9 mouse cellular contexts compared by ENCODE assay signal in the genomic region with DNA sequence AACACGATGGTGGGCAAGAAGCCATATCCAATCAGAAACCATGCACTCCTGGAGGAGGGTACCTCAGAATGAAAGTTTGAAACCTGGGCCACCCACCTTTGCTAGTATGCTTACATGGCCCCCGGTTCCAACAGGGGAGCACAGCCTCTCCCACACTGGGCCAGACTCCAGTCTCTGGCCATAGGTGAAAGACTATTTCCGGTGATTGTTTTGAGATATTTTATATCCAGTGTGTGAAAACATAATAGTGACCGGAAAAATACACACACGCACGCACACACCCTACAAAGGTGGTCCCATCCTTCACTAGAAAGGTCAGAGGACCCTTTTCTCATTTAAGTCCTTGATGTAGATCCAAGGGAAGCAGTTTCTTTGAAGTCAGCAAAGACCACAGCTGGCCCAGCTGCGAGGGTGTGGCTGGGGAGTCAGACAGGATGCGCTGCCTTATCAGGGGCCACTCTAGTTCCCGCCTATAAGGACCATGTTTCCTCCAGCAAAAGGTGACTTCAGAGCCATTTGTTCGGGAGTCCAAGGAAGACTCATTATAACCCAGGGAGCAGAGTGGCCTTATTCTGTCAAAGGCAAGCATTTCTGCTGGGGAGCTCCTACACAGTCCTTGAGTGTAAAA.
DNase-seq lines count a peak whose midpoint lies in the region; ATAC-seq lines count a peak whose summit lies in the region.
"Had no signal": no experiment of that assay in that cellular context is flagged by ENCODE, and none has a peak within 500 bp of the region (broad histone marks: within the 10 kb centered on the region; RNA-seq: fewer than 3 reads in every experiment).

No protein-coding gene starts in this region.

- H3K4me2 ChIP-seq in kidney, embryonic 14.5 days (replicated peaks; ENCODE audit: low read depth, low read length), result no peak overlapping the region
- H3K4me2 ChIP-seq in hindbrain, embryonic 14.5 days (replicated peaks), result no peak overlapping the region

- 51% methylated on average over 10 of the region's 10 CpGs for WGBS in kidney, embryonic 14.5 days
- WGBS in hindbrain, embryonic 14.5 days, result 90% methylated on average over 10 of the region's 10 CpGs

- DNase-seq in kidney, adult 8-10 months, result no peak
- DNase-seq in c-Kit-positive CD71-positive TER-119-positive erythroid progenitor cells, embryonic 14.5 days (ENCODE audit: low spot score), result peak; percentile 20
- DNase-seq in hindbrain, embryonic 14.5 days (ENCODE audit: low spot score), result no peak
- peak; percentile 37 for DNase-seq in lung, postnatal 36 days
- no peak for DNase-seq in cerebellum, adult 9-11 months
- DNase-seq in left cerebral cortex, adult 8-10 months (ENCODE audit: low spot score in 2 of 2), result no peak
- DNase-seq in gastrocnemius, postnatal 10 days, result no peak

- no peaks in the 10 kb centered on the region for H3K27me3 ChIP-seq in kidney, embryonic 14.5 days (ENCODE audit: control insufficient read depth, insufficient read depth, low read length)
- no peaks in the 10 kb centered on the region for H3K27me3 ChIP-seq in hindbrain, embryonic 14.5 days (ENCODE audit: control insufficient read depth, insufficient read depth, low read length)

- no peaks in the 10 kb centered on the region for H3K9me3 ChIP-seq in kidney, embryonic 14.5 days (ENCODE audit: control insufficient read depth, low read length)
- H3K9me3 ChIP-seq in hindbrain, embryonic 14.5 days (ENCODE audit: control insufficient read depth, low read length), result no peaks in the 10 kb centered on the region

- no peaks in the 10 kb centered on the region for H3K36me3 ChIP-seq in kidney, embryonic 14.5 days (ENCODE audit: control insufficient read depth, insufficient read depth, low read length)
- no peaks in the 10 kb centered on the region for H3K36me3 ChIP-seq in hindbrain, embryonic 14.5 days (replicated peaks; ENCODE audit: control insufficient read depth, insufficient read depth)

- peaks cover 42% of the 10 kb centered on the region for H3K4me1 ChIP-seq in kidney, embryonic 14.5 days (ENCODE audit: control insufficient read depth, insufficient read depth, low read length)
- peaks cover 7% of the 10 kb centered on the region; the same call in 1 of the 2 replicates for H3K4me1 ChIP-seq in hindbrain, embryonic 14.5 days (replicated peaks; ENCODE audit: control insufficient read depth, insufficient read depth, low read length)

- no peak overlapping the region for H3K4me3 ChIP-seq in kidney, embryonic 14.5 days (ENCODE audit: low read length)
- H3K4me3 ChIP-seq in hindbrain, embryonic 14.5 days (replicated peaks; ENCODE audit: low read length), result no peak overlapping the region

- H3K27ac ChIP-seq in kidney, embryonic 14.5 days (ENCODE audit: low read depth, low read length), result peak overlapping the region; percentile 72
- H3K27ac ChIP-seq in hindbrain, embryonic 14.5 days, result peak overlapping the region; percentile 57
- H3K27ac ChIP-seq: macrophage had no signal

- ATAC-seq in kidney, embryonic 14.5 days (ENCODE audit: low FRiP score, low TSS enrichment), result peak; percentile 30; the same call in 1 of the 2 replicates
- ATAC-seq in hindbrain, embryonic 14.5 days (ENCODE audit: low FRiP score), result no peak

- no peak overlapping the region for H3K9ac ChIP-seq in kidney, embryonic 14.5 days (ENCODE audit: low read depth, low read length)
- H3K9ac ChIP-seq in hindbrain, embryonic 14.5 days, result no peak overlapping the region

Comparison
In these comparisons a context has a peak if more than half of its experiments do, and no peak if none do; other contexts are left out.
1. DNase-seq: peak in c-Kit-positive CD71-positive TER-119-positive erythroid progenitor cells, embryonic 14.5 days (single experiment) and lung, postnatal 36 days (single experiment); none in kidney, adult 8-10 months (0 of 2), hindbrain, embryonic 14.5 days (single experiment), cerebellum, adult 9-11 months (single experiment), left cerebral cortex, adult 8-10 months (0 of 2) and gastrocnemius, postnatal 10 days (single experiment).